Mouse (Mus musculus): ENCODE measurements around the gene Dmc1. TPM values are rescaled to one million over a fixed set of nuclear protein-coding genes. Genes with fewer than 3 reads are reported as not detected.

Dmc1 gene
- polyA plus RNA-seq, 1 experiment from 2014 or later = 0.74 TPM

DNA sequence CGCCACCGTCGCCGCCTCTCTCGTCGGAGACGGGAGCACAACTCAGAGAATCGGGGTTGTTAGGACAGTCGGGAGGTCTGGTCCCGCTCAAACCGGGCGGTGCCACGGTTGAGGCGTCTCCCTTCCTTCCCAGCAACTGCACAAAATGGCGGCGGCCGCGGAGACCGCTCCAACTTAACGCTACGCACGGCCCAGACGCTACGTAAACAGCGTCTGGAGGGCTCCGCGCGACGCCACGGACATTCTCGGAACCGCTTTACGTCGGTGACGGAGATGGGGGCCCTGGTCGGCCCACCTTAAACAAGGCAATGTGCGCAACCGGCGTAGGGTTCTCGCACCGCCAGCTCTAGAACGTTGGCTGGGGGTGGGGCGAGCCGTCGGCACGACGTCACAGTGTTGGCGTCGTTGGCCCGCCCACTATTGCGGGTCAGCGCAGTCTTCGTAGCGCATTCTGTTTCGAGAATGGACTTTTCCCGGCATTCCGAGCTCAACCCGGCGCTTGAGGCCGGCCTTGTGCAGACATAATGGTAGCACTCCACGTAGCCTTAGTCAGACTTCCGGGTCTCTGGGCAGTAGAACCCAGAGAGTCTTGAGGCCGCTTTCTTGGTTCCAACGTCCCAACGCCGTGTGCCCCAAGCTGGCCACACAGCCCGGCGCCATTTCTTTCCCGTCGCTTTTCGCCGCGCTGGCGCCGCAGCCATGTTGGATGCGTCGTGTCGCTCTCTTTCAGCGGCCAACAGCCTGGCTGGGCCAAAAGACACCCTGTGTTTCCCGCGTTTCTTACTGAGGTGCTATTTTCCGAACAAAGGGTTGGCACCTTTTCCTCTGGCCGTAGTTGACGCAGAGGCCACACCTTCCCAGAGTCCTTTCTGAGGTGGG, 58.3 kb downstream of the Dmc1 start, which contains the start of gene Ddx17:
Gene Ddx17 (minus strand): TSS at position 332 of the 879 bp plus-strand sequence.
- peak; percentile 98 for DNase-seq (ENCODE audit: low spot score)
- no peaks in the 10 kb centered on the region for H3K27me3 ChIP-seq (replicated peaks; ENCODE audit: control insufficient read depth, insufficient read depth, low read length)
- H3K9me3 ChIP-seq (replicated peaks; ENCODE audit: control insufficient read depth, low read length) = no peaks in the 10 kb centered on the region
- H3K4me3 ChIP-seq (ENCODE audit: low read depth, low read length) = peak within 1 kb of the TSS; percentile 92
- H3K9ac ChIP-seq (ENCODE audit: low read length) = peak within 1 kb of the TSS; percentile 98
- peaks cover 34% of the 10 kb centered on the region for H3K36me3 ChIP-seq (ENCODE audit: control insufficient read depth, insufficient read depth, low read length)
- peaks cover 21% of the 10 kb centered on the region for H3K4me1 ChIP-seq (ENCODE audit: control insufficient read depth, insufficient read depth, low read length)
- peak within 1 kb of the TSS; percentile 98 for H3K27ac ChIP-seq (ENCODE audit: low read depth, low read length)
- peak within 1 kb of the TSS; percentile 79 for H3K4me2 ChIP-seq (ENCODE audit: low read length)
- 3% methylated on average over 82 of the region's 84 CpGs for WGBS
- peak; percentile 98 for ATAC-seq

DNA sequence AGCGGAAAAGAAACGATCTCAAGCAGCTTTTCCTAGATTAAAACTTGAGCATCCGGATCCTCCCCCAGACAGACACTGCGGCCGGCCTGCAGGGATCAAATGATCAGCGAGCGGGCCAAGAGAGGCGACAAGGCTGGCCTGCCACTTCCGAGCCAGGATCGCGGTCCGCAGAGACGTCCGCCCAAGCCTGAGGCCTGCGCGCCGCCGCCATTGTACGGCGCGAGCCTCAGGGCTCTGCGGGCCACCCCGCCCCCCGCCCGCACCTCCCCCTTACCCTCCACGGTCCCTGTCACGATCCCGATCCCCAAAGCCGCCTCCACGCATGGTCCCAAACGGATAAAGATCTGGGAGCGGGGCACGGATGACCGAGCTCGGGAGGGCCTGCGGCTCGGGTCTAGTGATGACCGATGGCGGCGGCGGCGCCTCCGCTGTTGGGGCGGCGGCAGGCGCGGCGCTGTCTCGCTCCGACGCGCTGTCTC, 58.9 kb downstream of the Dmc1 start:
- ATAC-seq (peak; percentile 73), DNase-seq (ENCODE audit: low spot score) (peak; percentile 63)
- peaks cover 21% of the 10 kb centered on the region for H3K4me1 ChIP-seq (ENCODE audit: control insufficient read depth, insufficient read depth, low read length)
- H3K27me3 ChIP-seq (replicated peaks; ENCODE audit: control insufficient read depth, insufficient read depth, low read length) = no peaks in the 10 kb centered on the region
- peak overlapping the region; percentile 79 for H3K4me2 ChIP-seq (ENCODE audit: low read length)
- WGBS = 1% methylated on average over 49 of the region's 52 CpGs
- H3K27ac ChIP-seq (ENCODE audit: low read depth, low read length) = peak overlapping the region; percentile 98
- peak overlapping the region; percentile 92 for H3K4me3 ChIP-seq (ENCODE audit: low read depth, low read length)
- H3K9ac ChIP-seq (ENCODE audit: low read length) = peak overlapping the region; percentile 98
- H3K36me3 ChIP-seq (ENCODE audit: control insufficient read depth, insufficient read depth, low read length) = peaks cover 40% of the 10 kb centered on the region
- no peaks in the 10 kb centered on the region for H3K9me3 ChIP-seq (replicated peaks; ENCODE audit: control insufficient read depth, low read length)

DNA sequence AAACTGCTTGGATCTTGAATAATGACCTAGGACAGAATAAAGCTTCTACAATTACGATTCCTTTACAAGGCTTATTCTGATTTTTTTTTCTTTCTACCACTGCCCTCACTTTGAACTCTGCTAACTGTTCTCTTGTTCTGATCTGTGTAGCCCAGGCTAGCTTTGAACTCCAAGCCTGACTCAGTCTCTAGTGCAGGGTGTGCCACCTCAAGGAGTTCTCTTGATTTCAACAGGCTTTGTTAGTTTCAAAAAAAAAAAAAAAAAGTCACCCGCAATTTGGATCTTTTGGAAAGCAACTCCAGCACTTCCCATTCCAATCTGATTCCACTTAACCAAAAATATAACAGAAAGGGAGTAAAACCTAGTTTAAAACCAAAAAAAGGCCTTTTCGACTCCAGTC, 59.4 kb downstream of the Dmc1 start:
- no peaks in the 10 kb centered on the region for H3K9me3 ChIP-seq (replicated peaks; ENCODE audit: control insufficient read depth, low read length)
- WGBS = 2% methylated on average over 3 of the region's 3 CpGs
- peaks cover 44% of the 10 kb centered on the region for H3K36me3 ChIP-seq (ENCODE audit: control insufficient read depth, insufficient read depth, low read length)
- DNase-seq (ENCODE audit: low spot score) = no peak
- peak overlapping the region; percentile 79 for H3K4me2 ChIP-seq (ENCODE audit: low read length)
- peak overlapping the region; percentile 98 for H3K27ac ChIP-seq (ENCODE audit: low read depth, low read length)
- H3K27me3 ChIP-seq (replicated peaks; ENCODE audit: control insufficient read depth, insufficient read depth, low read length) = no peaks in the 10 kb centered on the region
- peak overlapping the region; percentile 98 for H3K9ac ChIP-seq (ENCODE audit: low read length)
- peak overlapping the region; percentile 92 for H3K4me3 ChIP-seq (ENCODE audit: low read depth, low read length)
- ATAC-seq = no peak
- peaks cover 21% of the 10 kb centered on the region for H3K4me1 ChIP-seq (ENCODE audit: control insufficient read depth, insufficient read depth, low read length)

DNA sequence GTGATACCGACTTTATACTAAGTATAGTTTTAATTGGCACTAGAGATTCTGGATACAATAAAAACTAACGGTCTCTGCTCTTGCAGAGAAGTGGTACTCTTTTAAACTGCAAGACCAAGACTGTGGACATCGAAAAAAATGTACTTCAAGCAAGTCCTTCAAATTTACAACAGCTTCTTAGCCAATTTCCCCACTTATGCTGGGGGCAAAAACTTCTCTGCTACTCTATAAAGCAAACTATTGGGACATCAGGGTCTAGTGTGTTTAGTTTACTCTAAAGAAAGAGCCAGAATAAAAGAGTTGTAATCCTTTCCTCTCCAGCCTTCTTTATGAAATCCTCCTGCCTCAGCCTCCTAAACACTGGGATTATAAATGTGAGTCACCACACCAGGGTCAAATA, 60.9 kb downstream of the Dmc1 start:
- peaks cover 60% of the 10 kb centered on the region for H3K36me3 ChIP-seq (ENCODE audit: control insufficient read depth, insufficient read depth, low read length)
- peak overlapping the region; percentile 92 for H3K4me3 ChIP-seq (ENCODE audit: low read depth, low read length)
- no peak overlapping the region for H3K27ac ChIP-seq (ENCODE audit: low read depth, low read length)
- no peak for DNase-seq (ENCODE audit: low spot score)
- H3K4me1 ChIP-seq (ENCODE audit: control insufficient read depth, insufficient read depth, low read length) = peaks cover 21% of the 10 kb centered on the region
- WGBS = 91% methylated on average over 3 of the region's 3 CpGs
- H3K9ac ChIP-seq (ENCODE audit: low read length) = no peak overlapping the region
- H3K4me2 ChIP-seq (ENCODE audit: low read length) = peak overlapping the region; percentile 79
- H3K27me3 ChIP-seq (replicated peaks; ENCODE audit: control insufficient read depth, insufficient read depth, low read length) = no peaks in the 10 kb centered on the region
- no peaks in the 10 kb centered on the region for H3K9me3 ChIP-seq (replicated peaks; ENCODE audit: control insufficient read depth, low read length)
- no peak for ATAC-seq

DNA sequence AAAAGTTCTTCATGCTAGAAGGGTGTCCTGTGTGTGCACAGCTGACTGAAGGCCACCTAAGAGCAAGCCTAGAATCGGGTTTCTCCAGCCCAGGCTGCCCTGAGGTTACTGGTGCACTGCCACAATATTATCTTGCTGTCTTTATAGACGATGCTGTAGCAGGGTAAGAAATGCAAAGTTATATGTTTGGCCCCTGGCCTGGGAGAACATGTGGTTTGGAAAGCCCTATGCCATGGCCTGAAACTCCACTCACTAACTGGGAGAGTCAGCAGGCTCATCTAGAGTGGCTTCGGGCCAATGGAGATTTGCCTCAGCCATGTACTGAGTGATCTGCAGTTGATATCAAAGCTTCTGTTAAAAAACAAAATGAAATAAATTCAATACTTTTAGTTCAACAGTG, 71.1 kb downstream of the Dmc1 start:
- H3K9ac ChIP-seq (ENCODE audit: low read length) = no peak overlapping the region
- no peak for ATAC-seq

DNA sequence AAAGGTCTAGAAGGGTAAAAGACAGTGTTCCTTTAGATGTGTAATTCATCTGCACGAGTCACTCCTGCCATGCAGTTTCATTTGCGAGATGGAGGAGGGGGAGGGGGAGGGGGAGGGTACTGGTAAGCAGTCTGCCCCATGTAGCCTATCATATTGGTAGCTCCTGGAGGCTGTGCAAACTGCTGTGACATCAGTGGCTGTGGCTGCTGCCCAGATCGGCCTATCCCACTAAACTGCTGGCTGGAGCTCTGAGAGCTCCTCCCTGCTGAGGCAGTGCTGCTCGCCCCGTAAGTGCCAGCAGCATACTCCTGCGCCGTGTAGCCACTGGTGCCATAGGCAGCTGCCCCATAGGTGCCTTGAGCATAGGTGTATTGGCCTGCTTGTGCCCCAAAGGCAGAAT, 75.0 kb downstream of the Dmc1 start:
- Histone ChIP-seq H3K4me2 (ENCODE audit: low read length) (no peak overlapping the region), H3K9ac (ENCODE audit: low read length) (no peak overlapping the region), H3K36me3 (ENCODE audit: control insufficient read depth, insufficient read depth, low read length) (peaks cover 90% of the 10 kb centered on the region), H3K27ac (ENCODE audit: low read depth, low read length) (no peak overlapping the region), H3K9me3 (replicated peaks; ENCODE audit: control insufficient read depth, low read length) (no peaks in the 10 kb centered on the region), H3K4me3 (ENCODE audit: low read depth, low read length) (no peak overlapping the region), H3K4me1 (ENCODE audit: control insufficient read depth, insufficient read depth, low read length) (no peaks in the 10 kb centered on the region), H3K27me3 (replicated peaks; ENCODE audit: control insufficient read depth, insufficient read depth, low read length) (no peaks in the 10 kb centered on the region)
- DNase-seq (ENCODE audit: low spot score) = no peak
- ATAC-seq = no peak
- WGBS = 80% methylated on average over 7 of the region's 7 CpGs

More for the DNA sequence above, 71.1 kb downstream of the Dmc1 start:
- DNase-seq (ENCODE audit: low spot score) = no peak
- Histone ChIP-seq H3K27me3 (replicated peaks; ENCODE audit: control insufficient read depth, insufficient read depth, low read length) (no peaks in the 10 kb centered on the region), H3K4me3 (ENCODE audit: low read depth, low read length) (no peak overlapping the region), H3K9me3 (replicated peaks; ENCODE audit: control insufficient read depth, low read length) (no peaks in the 10 kb centered on the region), H3K4me2 (ENCODE audit: low read length) (no peak overlapping the region), H3K4me1 (ENCODE audit: control insufficient read depth, insufficient read depth, low read length) (no peaks in the 10 kb centered on the region), H3K27ac (ENCODE audit: low read depth, low read length) (no peak overlapping the region), H3K36me3 (ENCODE audit: control insufficient read depth, insufficient read depth, low read length) (peaks cover 100% of the 10 kb centered on the region)
- WGBS = 92% methylated on average over 3 of the region's 3 CpGs

DNA sequence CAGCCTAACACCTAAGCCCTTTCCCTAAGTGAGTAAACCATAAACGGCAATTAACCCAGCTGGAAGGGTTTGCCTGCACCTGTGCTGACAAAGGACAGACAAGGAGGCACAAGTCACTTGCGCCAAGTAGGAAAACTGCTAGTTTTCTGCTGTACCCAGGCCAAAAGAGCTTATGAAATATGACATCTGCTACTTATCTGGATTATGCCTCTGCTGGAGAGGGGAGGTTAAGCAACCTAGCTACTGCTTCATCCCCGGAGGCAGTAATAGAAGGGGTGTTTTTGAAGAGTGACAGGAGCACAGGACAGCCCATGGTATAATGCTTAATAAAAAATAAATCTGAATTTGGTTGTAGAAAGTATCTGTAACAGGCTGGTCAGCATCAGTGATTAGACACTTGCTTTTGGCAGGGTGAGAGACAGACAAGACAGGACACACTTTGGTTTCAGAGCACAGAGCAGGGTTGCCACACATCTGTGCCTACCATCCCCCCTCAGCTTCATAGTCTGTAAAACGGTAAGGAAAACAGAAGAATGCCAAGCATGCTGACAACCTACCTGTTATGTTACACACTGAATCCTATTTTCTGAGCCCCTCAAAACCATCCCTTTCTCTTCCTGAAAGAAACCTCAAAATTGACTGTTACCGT, 76.8 kb downstream of the Dmc1 start:
- DNase-seq (ENCODE audit: low spot score) (no peak), ATAC-seq (no peak)
- Histone ChIP-seq H3K4me2 (ENCODE audit: low read length) (no peak overlapping the region), H3K9ac (ENCODE audit: low read length) (no peak overlapping the region), H3K9me3 (replicated peaks; ENCODE audit: control insufficient read depth, low read length) (no peaks in the 10 kb centered on the region), H3K27ac (ENCODE audit: low read depth, low read length) (no peak overlapping the region), H3K4me1 (ENCODE audit: control insufficient read depth, insufficient read depth, low read length) (no peaks in the 10 kb centered on the region), H3K4me3 (ENCODE audit: low read depth, low read length) (no peak overlapping the region), H3K27me3 (replicated peaks; ENCODE audit: control insufficient read depth, insufficient read depth, low read length) (no peaks in the 10 kb centered on the region), H3K36me3 (ENCODE audit: control insufficient read depth, insufficient read depth, low read length) (peaks cover 72% of the 10 kb centered on the region)
- WGBS = 85% methylated on average over 5 of the region's 5 CpGs

DNA sequence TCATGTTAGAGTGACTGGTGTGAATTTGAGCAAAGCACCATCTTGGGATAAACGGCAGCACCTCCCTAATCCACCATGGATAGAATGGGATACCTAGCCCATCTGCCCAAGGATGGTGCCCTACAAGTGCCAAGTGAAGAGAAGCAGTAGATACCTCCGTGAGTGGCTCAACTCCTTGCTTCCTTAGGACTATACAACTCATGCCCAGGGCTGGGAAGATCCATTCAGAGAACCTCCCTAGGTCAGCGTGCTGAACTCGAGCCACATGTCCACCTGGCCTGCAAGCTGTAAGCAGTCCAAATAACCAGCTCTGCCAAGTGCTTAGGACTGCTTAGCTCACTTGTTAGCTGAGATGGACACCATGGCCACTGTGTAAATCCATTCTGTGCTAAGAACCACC, 77.7 kb downstream of the Dmc1 start:
- H3K9me3 ChIP-seq (replicated peaks; ENCODE audit: control insufficient read depth, low read length) = no peaks in the 10 kb centered on the region
- no peaks in the 10 kb centered on the region for H3K4me1 ChIP-seq (ENCODE audit: control insufficient read depth, insufficient read depth, low read length)
- DNase-seq (ENCODE audit: low spot score) = no peak
- no peak overlapping the region for H3K4me3 ChIP-seq (ENCODE audit: low read depth, low read length)
- 0 out of 2 replicates have a peak, but pooled peaks have one; percentile 16 for ATAC-seq
- H3K27me3 ChIP-seq (replicated peaks; ENCODE audit: control insufficient read depth, insufficient read depth, low read length) = no peaks in the 10 kb centered on the region
- no peak overlapping the region for H3K9ac ChIP-seq (ENCODE audit: low read length)
- no peak overlapping the region for H3K4me2 ChIP-seq (ENCODE audit: low read length)
- no peak overlapping the region for H3K27ac ChIP-seq (ENCODE audit: low read depth, low read length)
- peaks cover 63% of the 10 kb centered on the region for H3K36me3 ChIP-seq (ENCODE audit: control insufficient read depth, insufficient read depth, low read length)
- WGBS = 74% methylated on average over 4 of the region's 4 CpGs
